Mouse (Mus musculus) embryonic stem cell, embryonic (primary cell): Measurements from ENCODE around the gene Mipep.

Experiments
- CTCF ChIA-PET, 4 experiments: fragments of 300-600 bp in 2 of 4; fragments of 350-600 bp in 2 of 4; sonication (Branson Sonifier 250); formaldehyde crosslinking; loops; one replicate each; lab custom pipeline; 2022; ENCODE audit warnings: inconsistent platforms in 2 of 4; lab: Charles Lee
- POLR2A ChIA-PET, 4 experiments: fragments of 300-600 bp in 2 of 4; fragments of 350-600 bp in 2 of 4; sonication (Branson Sonifier 250); formaldehyde crosslinking; loops; one replicate each; lab custom pipeline; 2022; ENCODE audit warnings: antibody characterized with exemption in 4 of 4, inconsistent platforms in 1 of 4; lab: Charles Lee

The Mipep gene

DNA sequence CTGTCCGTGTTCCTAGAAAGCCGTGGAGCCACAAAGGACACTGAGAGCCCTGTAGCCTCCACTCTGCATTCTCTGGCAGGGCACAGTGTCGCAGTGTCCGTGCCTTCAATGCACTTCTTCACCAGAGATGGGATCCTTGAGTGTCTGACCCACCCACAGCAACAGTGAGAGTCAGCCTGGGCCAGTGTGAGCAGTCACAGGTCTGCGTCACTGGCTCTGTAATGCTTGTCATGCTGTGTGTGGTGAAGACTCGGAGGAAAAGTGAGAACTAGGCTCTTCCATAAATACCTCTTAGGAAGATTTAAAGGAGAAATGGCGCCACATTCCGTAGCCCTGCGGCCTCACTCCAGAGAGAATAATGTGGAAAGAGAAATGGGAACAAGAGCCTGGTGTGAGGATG is 84.0 kb downstream of the Mipep start:
- CTCF ChIA-PET, result interaction anchor here in 1 of 4 experiments (0.5 kb wide), 1 partner anchor 339 kb away, joined by 4 read pairs; no protein-coding TSS in a partner anchor
- POLR2A ChIA-PET, result interaction anchor here in 1 of 4 experiments (1.5 kb wide), 1 partner anchor 114 kb away, joined by 4 read pairs; no protein-coding TSS in a partner anchor

GRCm38 (mm10) chr14:60871831-60872230 is 87.5 kb downstream of the Mipep start:
- ChIA-PET CTCF (interaction anchor here in 1 of 4 experiments (0.6 kb wide), 1 partner anchor 11 kb away, joined by 3 read pairs; no protein-coding TSS in a partner anchor), POLR2A (interaction anchor here in 2 of 4 experiments (0.7 kb wide), 2 partner anchors 112 to 255 kb away, joined by 3 to 7 read pairs; no protein-coding TSS in a partner anchor)

- CTCF ChIA-PET, result interaction anchor here in 1 of 4 experiments (0.6 kb wide), 1 partner anchor 11 kb away, joined by 4 read pairs; no protein-coding TSS in a partner anchor
These were observed 97.7 kb downstream of the Mipep start for GRCm38 (mm10) chr14:60882106-60882505.

DNA sequence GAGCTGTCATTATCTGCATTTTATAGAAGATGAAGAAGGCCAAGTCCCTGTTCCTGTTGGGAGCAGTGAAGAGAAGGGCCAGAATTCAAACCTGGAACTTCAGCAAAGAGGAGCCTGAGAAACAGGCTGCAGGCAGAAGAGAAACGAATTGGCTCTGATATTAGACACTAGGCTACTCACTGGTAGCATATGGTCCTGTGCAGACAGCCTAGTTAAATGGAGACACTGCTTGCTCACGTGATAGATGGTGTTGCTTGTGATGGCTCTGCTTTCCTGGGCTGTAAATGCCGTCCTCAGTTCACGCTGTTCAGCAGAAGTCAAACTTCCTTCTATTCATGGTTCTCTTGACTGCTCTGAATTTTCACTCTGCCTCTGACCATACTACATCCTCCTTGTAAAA is 98.3 kb downstream of the Mipep start:
- POLR2A ChIA-PET, result interaction anchor here in 2 of 4 experiments (0.7 to 2.5 kb wide), 3 partner anchors 9 to 42 kb away, joined by 5 to 6 read pairs (median 5); no protein-coding TSS in a partner anchor
- CTCF ChIA-PET, result interaction anchor here in 1 of 4 experiments (0.6 to 0.7 kb wide), 2 partner anchors 11 to 537 kb away, joined by 3 read pairs; no protein-coding TSS in a partner anchor

More at GRCm38 (mm10) chr14:60882106-60882505, 97.7 kb downstream of the Mipep start:
- POLR2A ChIA-PET, result interaction anchor here in 2 of 4 experiments (0.8 to 2.5 kb wide), 3 partner anchors 9 to 11 kb away, joined by 3 to 6 read pairs (median 5); no protein-coding TSS in a partner anchor

DNA sequence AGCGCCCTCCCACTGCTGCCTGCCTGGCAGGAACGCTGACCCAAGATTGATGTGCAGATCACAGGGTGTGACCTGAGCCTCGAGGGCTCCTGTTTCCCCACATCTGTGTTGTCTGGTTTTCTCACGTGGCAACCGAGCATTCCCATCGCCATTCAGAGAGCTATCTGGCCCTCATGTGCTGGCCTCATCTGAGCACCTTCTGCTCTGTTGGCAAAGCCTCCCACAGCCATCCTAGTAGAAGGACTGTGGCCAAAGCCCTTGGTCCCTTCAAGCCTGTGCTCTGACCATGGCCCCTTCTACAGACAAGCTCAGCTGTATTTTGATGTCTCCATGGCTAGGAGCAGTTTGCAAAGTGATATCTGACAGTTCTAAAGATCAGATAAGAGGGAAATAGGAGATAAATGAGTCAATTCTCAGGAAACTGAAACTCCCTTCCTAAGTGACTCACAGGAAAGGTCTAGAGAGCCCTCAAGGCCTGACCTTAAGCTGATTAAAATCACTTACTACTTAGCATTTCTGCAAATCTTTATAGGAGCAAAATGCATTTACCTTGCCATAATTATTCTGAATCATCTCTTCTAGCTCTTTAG is 101.1 kb downstream of the Mipep start:
- POLR2A ChIA-PET, result interaction anchor here in 1 of 4 experiments (1.1 kb wide), 1 partner anchor 12 kb away, joined by 6 read pairs; no protein-coding TSS in a partner anchor
- CTCF ChIA-PET, result interaction anchor here in 1 of 4 experiments (0.7 kb wide), 1 partner anchor 409 kb away, joined by 3 read pairs; no protein-coding TSS in a partner anchor

DNA sequence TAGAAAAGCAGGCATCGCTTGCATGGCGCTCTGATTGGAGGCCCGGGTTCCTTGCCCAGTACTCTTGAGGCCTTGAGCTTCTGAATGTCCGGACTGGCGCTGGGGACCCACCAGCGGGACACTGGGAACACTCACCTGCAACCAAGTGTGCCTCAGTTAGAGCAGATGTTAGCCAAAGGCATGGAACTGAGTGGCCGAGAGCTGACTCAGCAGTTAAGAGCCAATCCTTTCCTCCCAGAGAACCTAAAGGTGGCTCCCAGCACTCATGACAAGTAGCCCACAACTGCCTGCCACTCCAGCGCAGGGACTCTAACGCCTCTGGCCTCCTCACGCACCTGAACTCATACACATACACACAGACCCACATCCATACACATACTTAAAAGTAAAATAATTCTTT is 109.5 kb downstream of the Mipep start:
- ChIA-PET CTCF (interaction anchor here (0.6 to 3.3 kb wide), 15 partner anchors 40 to 955 kb away, joined by 3 to 9 read pairs (median 4); partner anchors contain the start of gene Tnfrsf19 (in 1 of the 4)), POLR2A (interaction anchor here in 3 of 4 experiments (0.6 to 1.9 kb wide), 15 partner anchors 11 to 666 kb away, joined by 3 to 5 read pairs (median 3); no protein-coding TSS in a partner anchor)

DNA sequence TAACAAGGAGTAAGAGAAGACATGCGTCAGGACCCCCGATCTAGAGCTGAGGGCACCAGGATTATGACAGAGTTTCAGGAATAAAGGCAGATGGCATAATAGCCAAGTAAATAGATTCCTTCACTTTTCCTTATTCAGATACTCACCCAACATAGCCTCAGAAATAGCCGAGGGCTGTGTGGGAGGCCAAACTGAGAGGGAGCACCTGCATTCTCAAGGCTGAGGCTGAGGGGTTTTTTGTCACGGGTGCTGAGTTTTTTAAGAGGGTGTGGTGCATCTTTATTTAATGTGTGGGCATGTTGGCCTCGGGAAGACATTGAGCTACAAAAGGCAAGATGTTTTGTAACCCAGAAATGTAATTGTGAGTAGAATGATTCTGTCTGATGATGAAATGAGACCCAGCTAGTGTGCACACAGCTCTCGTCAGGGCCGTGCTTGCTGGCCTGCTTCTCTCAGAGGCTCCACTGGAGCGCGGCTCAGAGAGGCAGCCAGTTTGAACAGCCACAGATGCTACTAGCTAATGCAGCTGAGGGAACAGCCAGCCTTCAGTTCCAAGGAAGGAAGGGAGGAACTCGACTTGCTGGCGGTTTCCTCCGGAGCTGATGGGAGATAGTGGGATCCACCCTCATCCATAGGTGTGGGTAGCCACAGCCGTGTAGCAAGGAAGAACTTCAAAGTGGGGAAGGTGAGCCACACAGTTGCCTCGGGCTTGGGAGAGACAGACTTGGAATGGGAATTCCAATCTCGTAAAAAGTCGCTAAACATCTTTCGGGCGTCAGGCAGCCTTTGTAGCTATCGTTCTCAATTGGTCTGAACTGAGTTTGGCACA is 111.0 kb downstream of the Mipep start:
- ChIA-PET CTCF (interaction anchor here in 3 of 4 experiments (0.6 to 3.3 kb wide), 7 partner anchors 96 to 1341 kb away, joined by 3 to 9 read pairs (median 3); no protein-coding TSS in a partner anchor), POLR2A (interaction anchor here (0.6 to 2.0 kb wide), 14 partner anchors 9 to 278 kb away, joined by 3 to 16 read pairs (median 4); no protein-coding TSS in a partner anchor)

DNA sequence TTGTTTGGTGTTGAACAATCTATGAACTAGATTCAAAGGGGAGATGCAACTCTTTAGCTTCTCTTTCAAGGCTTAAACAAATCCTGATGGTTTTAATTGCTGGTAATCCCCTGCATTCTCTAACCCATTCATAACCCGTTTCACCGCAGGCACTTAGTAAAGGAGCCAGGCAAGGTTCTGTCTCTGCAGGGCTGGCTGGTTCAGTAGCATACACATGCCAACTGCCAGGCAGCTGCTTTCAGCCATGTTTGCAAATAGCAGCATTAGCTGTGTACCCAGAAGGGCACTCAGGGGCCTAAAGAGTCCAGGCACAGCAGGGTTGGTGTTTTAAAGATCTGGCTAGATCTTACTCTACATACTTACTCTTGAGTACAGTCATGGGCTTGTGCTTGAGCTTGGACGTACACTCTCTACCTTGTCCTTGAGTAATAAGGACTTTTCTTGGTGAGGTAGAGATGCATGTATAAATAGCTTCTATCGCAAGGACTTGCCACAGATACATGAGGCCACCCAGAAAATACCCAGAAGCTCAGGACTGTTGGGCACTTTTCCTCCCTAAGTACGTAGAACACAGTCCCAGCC is 113.8 kb downstream of the Mipep start:
- POLR2A ChIA-PET, result interaction anchor here in 1 of 4 experiments (1.5 to 2.0 kb wide), 2 partner anchors 13 to 52 kb away, joined by 4 to 6 read pairs; no protein-coding TSS in a partner anchor
- CTCF ChIA-PET, result interaction anchor here in 2 of 4 experiments (1.0 to 1.1 kb wide), 2 partner anchors 127 kb away, joined by 3 to 4 read pairs; no protein-coding TSS in a partner anchor

GRCm38 (mm10) chr14:60904501-60904900 is 120.1 kb downstream of the Mipep start:
- ChIA-PET POLR2A (interaction anchor here in 2 of 4 experiments (1.0 to 1.3 kb wide), 3 partner anchors 9 to 101 kb away, joined by 3 to 4 read pairs (median 3); no protein-coding TSS in a partner anchor), CTCF (interaction anchor here in 2 of 4 experiments (0.6 to 0.9 kb wide), 2 partner anchors 100 to 137 kb away, joined by 3 read pairs; no protein-coding TSS in a partner anchor)

DNA sequence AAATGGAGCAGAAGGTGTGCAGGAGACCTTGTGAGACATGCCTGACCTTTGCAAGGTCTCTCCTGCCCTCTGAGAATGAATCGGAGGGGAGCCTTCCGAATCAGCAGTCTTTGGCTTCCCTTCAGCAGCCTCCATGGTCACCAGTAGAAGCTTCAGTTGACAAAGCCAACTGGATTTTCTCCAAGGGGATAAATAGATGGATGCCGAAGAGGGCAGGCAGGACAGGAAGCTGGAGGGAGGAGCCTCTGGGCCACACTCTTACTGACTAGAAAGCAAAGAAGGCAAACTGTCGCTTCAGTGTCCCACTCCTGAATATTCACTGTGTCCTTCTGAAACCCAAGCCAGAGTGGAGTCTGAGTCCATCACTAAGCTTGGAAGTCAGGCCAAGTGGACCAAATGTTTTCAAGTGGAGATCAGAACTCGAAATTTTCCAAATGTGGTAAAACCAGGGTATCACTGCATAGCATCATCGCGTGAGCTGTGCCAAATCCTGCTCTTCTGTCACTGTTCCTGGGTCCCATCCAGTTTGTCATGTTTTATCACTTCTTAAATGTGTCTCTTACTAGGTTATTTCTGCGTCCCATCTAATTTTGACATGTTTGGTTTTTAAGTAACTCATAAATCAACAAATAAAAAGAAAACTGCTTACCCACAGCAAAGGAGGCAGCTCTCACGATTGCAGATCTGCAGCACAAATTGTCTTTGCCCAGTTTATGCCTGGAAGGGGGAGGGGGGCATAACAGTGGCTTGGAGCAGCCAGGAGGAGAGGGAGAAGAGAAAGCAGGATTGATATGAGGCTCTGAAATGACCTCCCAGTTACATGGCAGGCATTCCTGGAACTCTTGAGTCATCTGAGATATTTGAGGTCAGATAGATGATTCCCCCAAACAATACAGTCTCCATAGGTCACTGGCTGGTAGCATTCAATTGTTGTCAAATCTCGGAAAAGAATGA is 122.3 kb downstream of the Mipep start:
- CTCF ChIA-PET, result no interaction called here
- POLR2A ChIA-PET, result interaction anchor here in 2 of 4 experiments (0.8 to 1.6 kb wide), 2 partner anchors 11 kb away, joined by 3 to 4 read pairs; no protein-coding TSS in a partner anchor

DNA sequence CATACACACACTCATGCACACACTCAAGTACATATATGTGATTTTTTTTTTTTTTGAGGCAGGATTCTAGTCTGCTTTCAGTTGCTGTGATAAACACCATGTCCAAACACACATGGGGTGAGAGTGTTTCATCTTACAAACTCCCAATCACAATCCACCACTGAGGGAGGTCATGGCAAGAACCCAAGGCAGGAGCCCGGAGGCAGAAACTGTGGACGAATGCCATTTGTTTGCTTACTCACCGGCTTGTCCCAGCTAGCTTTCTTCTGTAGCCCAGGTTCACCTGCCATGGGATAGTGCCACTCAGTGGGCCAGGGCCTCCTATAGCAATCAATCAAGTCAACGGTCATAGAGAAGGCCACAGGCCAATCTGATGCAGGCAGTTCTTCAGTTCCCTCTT is 125.0 kb downstream of the Mipep start:
- ChIA-PET POLR2A (interaction anchor here in 2 of 4 experiments (0.6 kb wide), 2 partner anchors 144 to 268 kb away, joined by 4 read pairs; no protein-coding TSS in a partner anchor), CTCF (no interaction called here)

- POLR2A ChIA-PET, result interaction anchor here in 1 of 4 experiments (0.8 kb wide), 1 partner anchor 151 kb away, joined by 3 read pairs; no protein-coding TSS in a partner anchor
These were observed 126.4 kb downstream of the Mipep start for GRCm38 (mm10) chr14:60910506-60911444.

DNA sequence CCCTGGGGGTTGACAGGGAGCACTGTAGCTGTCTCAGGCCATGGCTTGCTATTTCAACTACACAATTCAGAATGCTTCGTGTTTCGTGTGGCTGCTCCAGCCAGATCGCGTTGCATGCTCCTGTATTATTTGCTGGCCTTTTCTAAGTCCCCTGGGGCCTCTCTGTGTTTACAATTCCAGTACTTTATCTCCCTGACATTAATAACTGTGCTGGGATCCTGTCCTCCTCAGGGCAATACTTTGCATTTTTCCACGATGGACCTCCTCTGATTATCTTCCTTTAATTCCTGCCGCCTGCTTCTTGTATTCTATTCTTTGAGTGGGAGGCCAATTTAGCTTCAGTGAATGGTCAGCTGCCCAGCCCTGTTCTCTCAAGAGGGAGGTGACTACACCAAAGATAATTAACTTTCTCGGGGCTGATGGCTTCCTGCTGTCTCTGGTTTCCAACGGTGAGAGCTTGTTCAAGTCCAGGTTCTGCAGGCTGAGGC is 128.7 kb downstream of the Mipep start:
- ChIA-PET POLR2A (interaction anchor here in 1 of 4 experiments (0.6 kb wide), 1 partner anchor 68 kb away, joined by 5 read pairs; no protein-coding TSS in a partner anchor), CTCF (no interaction called here)

More at GRCm38 (mm10) chr14:60910506-60911444, 126.4 kb downstream of the Mipep start:
- CTCF ChIA-PET, result no interaction called here

DNA sequence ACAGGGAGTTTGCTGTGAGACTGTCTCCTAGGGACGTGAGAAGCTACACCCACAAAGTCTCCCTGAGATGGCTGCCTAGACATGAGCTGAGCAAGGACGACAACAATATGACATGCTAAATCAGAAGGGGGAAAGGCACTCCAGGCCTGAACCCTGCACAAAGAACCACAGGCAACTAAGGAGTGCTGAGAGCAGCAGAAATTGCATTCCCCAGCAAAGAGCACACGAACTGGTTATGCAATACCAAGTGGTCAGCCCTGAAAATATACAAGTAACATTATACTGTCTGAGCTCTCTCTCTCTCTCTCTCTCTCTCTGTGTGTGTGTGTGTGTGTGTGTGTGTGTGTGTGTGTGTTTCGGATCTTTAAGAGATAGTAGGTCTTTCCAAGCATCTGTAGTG is 132.3 kb downstream of the Mipep start:
- ChIA-PET POLR2A (no interaction called here), CTCF (interaction anchor here in 1 of 4 experiments (0.7 kb wide), 1 partner anchor 414 kb away, joined by 3 read pairs; no protein-coding TSS in a partner anchor)

GRCm38 (mm10) chr14:60926011-60926410 is 141.6 kb downstream of the Mipep start:
- CTCF ChIA-PET, result no interaction called here
- POLR2A ChIA-PET, result interaction anchor here in 2 of 4 experiments (0.6 to 1.0 kb wide), 3 partner anchors 56 to 245 kb away, joined by 3 to 4 read pairs (median 3); partner anchors contain the start of gene Tnfrsf19 (in 1 of the 2)
